Mouse (Mus musculus): Measurements from ENCODE around the gene Ccdc60. TPM values are rescaled to one million over a fixed set of nuclear protein-coding genes. Genes with fewer than 3 reads are reported as not detected.

The Ccdc60 gene
- total and polyA plus RNA-seq, 2 experiments from 2014 or later, result 1.9 to 3.7 TPM

- H3K9me3 ChIP-seq (ENCODE audit: low read length), result no peaks in the 10 kb centered on the region
- H3K27ac ChIP-seq (ENCODE audit: low read depth, low read length), result no peak overlapping the region
- H3K4me1 ChIP-seq (ENCODE audit: insufficient read depth), result peaks cover 11% of the 10 kb centered on the region; the same call in 1 of the 2 replicates
- 90% methylated on average over 5 of the region's 5 CpGs for WGBS
- H3K4me3 ChIP-seq (ENCODE audit: low read depth, low read length), result no peak overlapping the region
- DNase-seq, result no peak
- no peak overlapping the region for H3K9ac ChIP-seq
- no peak for TF ChIP-seq CTCF (IDR thresholded peaks at IDR 0.05; ENCODE audit: low read depth)
- ATAC-seq, result no peak
- H3K36me3 ChIP-seq (ENCODE audit: insufficient read depth), result no peaks in the 10 kb centered on the region
- no peak overlapping the region for H3K4me2 ChIP-seq (ENCODE audit: low read depth)
- peaks cover 5% of the 10 kb centered on the region; the same call in 1 of the 2 replicates for H3K27me3 ChIP-seq (ENCODE audit: insufficient read depth, low read length)
Observed at GRCm38 (mm10) chr5:116290584-116290983, 1.8 kb upstream of the Ccdc60 start.

GRCm38 (mm10) chr5:116289897-116290296, 1.1 kb upstream of the Ccdc60 start:
- no peak overlapping the region for H3K27ac ChIP-seq (ENCODE audit: low read depth, low read length)
- no peak for ATAC-seq
- no peak overlapping the region for H3K9ac ChIP-seq
- DNase-seq, result no peak
- 7% methylated on average over 9 of the region's 9 CpGs for WGBS
- peaks cover 12% of the 10 kb centered on the region; the same call in 1 of the 2 replicates for H3K4me1 ChIP-seq (ENCODE audit: insufficient read depth)
- no peak for TF ChIP-seq CTCF (IDR thresholded peaks at IDR 0.05; ENCODE audit: low read depth)
- H3K27me3 ChIP-seq (ENCODE audit: insufficient read depth, low read length), result peaks cover 5% of the 10 kb centered on the region; the same call in 1 of the 2 replicates
- H3K4me2 ChIP-seq (ENCODE audit: low read depth), result 0 out of 2 replicates have a peak overlapping the region, but pooled peaks have one; percentile 13
- no peaks in the 10 kb centered on the region for H3K9me3 ChIP-seq (ENCODE audit: low read length)
- no peak overlapping the region for H3K4me3 ChIP-seq (ENCODE audit: low read depth, low read length)
- H3K36me3 ChIP-seq (ENCODE audit: insufficient read depth), result no peaks in the 10 kb centered on the region

- TF ChIP-seq CTCF (IDR thresholded peaks at IDR 0.05; ENCODE audit: low read depth), result no peak
- H3K9ac ChIP-seq, result no peak overlapping the region
- peaks cover 12% of the 10 kb centered on the region; the same call in 1 of the 2 replicates for H3K4me1 ChIP-seq (ENCODE audit: insufficient read depth)
- no peak overlapping the region for H3K4me3 ChIP-seq (ENCODE audit: low read depth, low read length)
- no peak overlapping the region for H3K27ac ChIP-seq (ENCODE audit: low read depth, low read length)
- DNase-seq (no peak), ATAC-seq (no peak)
- H3K9me3 ChIP-seq (ENCODE audit: low read length), result no peaks in the 10 kb centered on the region
- H3K4me2 ChIP-seq (ENCODE audit: low read depth), result no peak overlapping the region
- H3K36me3 ChIP-seq (ENCODE audit: insufficient read depth), result no peaks in the 10 kb centered on the region
- H3K27me3 ChIP-seq (ENCODE audit: insufficient read depth, low read length), result peaks cover 5% of the 10 kb centered on the region; the same call in 1 of the 2 replicates
- 43% methylated on average over 10 of the region's 10 CpGs for WGBS
Observed at GRCm38 (mm10) chr5:116288183-116288582, 602 bp downstream of the Ccdc60 start.

GRCm38 (mm10) chr5:116285532-116286176, 3.1 kb downstream of the Ccdc60 start:
- DNase-seq, result no peak
- no peak overlapping the region for H3K4me3 ChIP-seq (ENCODE audit: low read depth, low read length)
- H3K4me1 ChIP-seq (ENCODE audit: insufficient read depth), result peaks cover 12% of the 10 kb centered on the region; the same call in 1 of the 2 replicates
- H3K27me3 ChIP-seq (ENCODE audit: insufficient read depth, low read length), result peaks cover 5% of the 10 kb centered on the region; the same call in 1 of the 2 replicates
- no peak for TF ChIP-seq CTCF (IDR thresholded peaks at IDR 0.05; ENCODE audit: low read depth)
- WGBS, result 23% methylated on average over 15 of the region's 15 CpGs
- no peak; the same call in 1 of the 2 replicates for ATAC-seq
- no peak overlapping the region; the same call in 1 of the 2 replicates for H3K27ac ChIP-seq (ENCODE audit: low read depth, low read length)
- no peaks in the 10 kb centered on the region for H3K9me3 ChIP-seq (ENCODE audit: low read length)
- no peak overlapping the region for H3K9ac ChIP-seq
- peak overlapping the region; percentile 17; the same call in 1 of the 2 replicates for H3K4me2 ChIP-seq (ENCODE audit: low read depth)
- no peaks in the 10 kb centered on the region for H3K36me3 ChIP-seq (ENCODE audit: insufficient read depth)

DNA sequence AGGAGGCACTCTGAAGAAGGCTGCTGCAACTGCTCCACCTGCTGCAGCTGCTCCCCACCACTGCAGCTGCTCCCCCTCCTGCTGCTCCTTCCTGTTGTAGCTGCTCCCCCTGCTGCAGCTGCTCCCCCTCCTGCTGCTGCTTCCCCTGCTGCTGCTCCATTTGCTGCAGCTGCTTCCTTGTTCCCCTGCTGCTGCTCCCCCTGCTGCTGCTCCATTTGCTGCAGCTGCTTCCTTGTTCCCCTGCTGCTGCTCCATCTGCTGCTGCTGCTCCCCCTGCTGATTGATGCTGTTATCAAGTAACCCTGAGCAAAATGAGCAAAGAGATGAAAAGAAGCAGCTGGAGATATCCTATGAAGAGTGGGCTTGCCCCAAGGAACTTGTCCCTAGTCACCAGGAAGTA, 8.3 kb downstream of the Ccdc60 start:
- Histone ChIP-seq H3K4me1 (ENCODE audit: insufficient read depth) (peaks cover 7% of the 10 kb centered on the region), H3K4me2 (ENCODE audit: low read depth) (no peak overlapping the region), H3K27ac (ENCODE audit: low read depth, low read length) (no peak overlapping the region), H3K4me3 (ENCODE audit: low read depth, low read length) (no peak overlapping the region), H3K27me3 (ENCODE audit: insufficient read depth, low read length) (no peaks in the 10 kb centered on the region), H3K9ac (no peak overlapping the region), H3K36me3 (ENCODE audit: insufficient read depth) (no peaks in the 10 kb centered on the region), H3K9me3 (ENCODE audit: low read length) (no peaks in the 10 kb centered on the region)
- TF ChIP-seq CTCF (IDR thresholded peaks at IDR 0.05; ENCODE audit: low read depth), result peak; percentile 43
- DNase-seq, result no peak
- ATAC-seq, result no peak

- no peaks in the 10 kb centered on the region for H3K9me3 ChIP-seq (ENCODE audit: low read length)
- 15% methylated on average over 17 of the region's 17 CpGs for WGBS
- no peak overlapping the region for H3K9ac ChIP-seq
- TF ChIP-seq CTCF (IDR thresholded peaks at IDR 0.05; ENCODE audit: low read depth), result no peak
- ATAC-seq, result peak; percentile 82
- peaks cover 19% of the 10 kb centered on the region for H3K4me1 ChIP-seq (ENCODE audit: insufficient read depth)
- DNase-seq, result peak; percentile 76
- peak overlapping the region; percentile 67 for H3K27ac ChIP-seq (ENCODE audit: low read depth, low read length)
- no peaks in the 10 kb centered on the region for H3K27me3 ChIP-seq (ENCODE audit: insufficient read depth, low read length)
- H3K4me3 ChIP-seq (ENCODE audit: low read depth, low read length), result peak overlapping the region; percentile 21; the same call in 1 of the 2 replicates
- no peaks in the 10 kb centered on the region for H3K36me3 ChIP-seq (ENCODE audit: insufficient read depth)
- H3K4me2 ChIP-seq (ENCODE audit: low read depth), result peak overlapping the region; percentile 41
Observed at GRCm38 (mm10) chr5:116278436-116278918, 10.3 kb downstream of the Ccdc60 start.

DNA sequence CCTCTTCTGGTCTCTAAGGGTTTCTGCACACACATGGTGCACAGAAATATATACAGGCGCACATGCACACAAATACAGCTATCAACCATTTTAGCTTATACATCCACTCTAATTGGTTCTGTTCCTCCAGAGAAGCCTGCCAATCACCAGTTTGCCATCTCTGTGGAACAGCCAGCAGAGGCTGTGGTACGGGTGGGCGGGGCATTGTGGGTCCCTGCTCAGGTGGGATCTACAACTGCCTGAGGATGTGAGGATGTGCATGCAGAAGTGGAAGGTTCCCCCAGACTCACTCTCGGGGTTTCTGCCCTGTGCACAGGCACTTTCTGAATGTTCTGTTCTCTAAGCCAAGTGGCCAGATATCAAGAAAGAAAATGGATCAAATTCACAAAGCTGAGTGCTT, 10.8 kb downstream of the Ccdc60 start:
- peak overlapping the region; percentile 66 for H3K27ac ChIP-seq (ENCODE audit: low read depth, low read length)
- H3K4me3 ChIP-seq (ENCODE audit: low read depth, low read length), result 0 out of 2 replicates have a peak overlapping the region, but pooled peaks have one; percentile 21
- H3K27me3 ChIP-seq (ENCODE audit: insufficient read depth, low read length), result no peaks in the 10 kb centered on the region
- DNase-seq (peak; percentile 27), ATAC-seq (no peak)
- no peak overlapping the region for H3K9ac ChIP-seq
- 43% methylated on average over 4 of the region's 4 CpGs for WGBS
- H3K9me3 ChIP-seq (ENCODE audit: low read length), result no peaks in the 10 kb centered on the region
- TF ChIP-seq CTCF (IDR thresholded peaks at IDR 0.05; ENCODE audit: low read depth), result no peak
- H3K4me1 ChIP-seq (ENCODE audit: insufficient read depth), result peaks cover 19% of the 10 kb centered on the region
- no peaks in the 10 kb centered on the region for H3K36me3 ChIP-seq (ENCODE audit: insufficient read depth)
- peak overlapping the region; percentile 41; the same call in 1 of the 2 replicates for H3K4me2 ChIP-seq (ENCODE audit: low read depth)
